ENCODE assay signal across 13 mouse cellular contexts in genomic region chr5:147154806-147155371, GRCm38 (mm10). TPM values are rescaled to one million over a fixed set of nuclear protein-coding genes. Genes with fewer than 3 reads are reported as not detected.
DNase-seq lines count a peak whose midpoint lies in the region; ATAC-seq lines count a peak whose summit lies in the region.
"Had no signal": no experiment of that assay in that cellular context is flagged by ENCODE, and none has a peak within 500 bp of the region (broad histone marks: within the 10 kb centered on the region; RNA-seq: fewer than 3 reads in every experiment).

No protein-coding gene starts in this region.

- ATAC-seq in forebrain, embryonic 13.5 days, result peak; percentile 57
- ATAC-seq in neural tube, embryonic 13.5 days (ENCODE audit: low read depth), result peak; percentile 77
- no peak for ATAC-seq in kidney, embryonic 14.5 days (ENCODE audit: low FRiP score, low TSS enrichment)

- no peak overlapping the region for H3K27ac ChIP-seq in forebrain, embryonic 13.5 days
- no peak overlapping the region for H3K27ac ChIP-seq in limb, embryonic 10.5 days
- H3K27ac ChIP-seq in neural tube, embryonic 13.5 days (replicated peaks), result no peak overlapping the region
- no peak overlapping the region for H3K27ac ChIP-seq in kidney, embryonic 14.5 days (ENCODE audit: low read depth, low read length)
- H3K27ac ChIP-seq: limb, embryonic 12.5 days had no signal

- peaks cover 24% of the 10 kb centered on the region for H3K4me1 ChIP-seq in forebrain, embryonic 13.5 days
- H3K4me1 ChIP-seq in limb, embryonic 10.5 days, result peaks cover 20% of the 10 kb centered on the region
- peaks cover 26% of the 10 kb centered on the region for H3K4me1 ChIP-seq in neural tube, embryonic 13.5 days (replicated peaks)
- peaks cover 3% of the 10 kb centered on the region; the same call in 1 of the 2 replicates for H3K4me1 ChIP-seq in kidney, embryonic 14.5 days (ENCODE audit: control insufficient read depth, insufficient read depth, low read length)

- H3K4me3 ChIP-seq in forebrain, embryonic 13.5 days, result no peak overlapping the region
- H3K4me3 ChIP-seq in limb, embryonic 10.5 days, result no peak overlapping the region
- H3K4me3 ChIP-seq in neural tube, embryonic 13.5 days, result no peak overlapping the region
- H3K4me3 ChIP-seq in kidney, embryonic 14.5 days (ENCODE audit: low read length), result no peak overlapping the region
- H3K4me3 ChIP-seq: limb, embryonic 12.5 days had no signal

- H3K9me3 ChIP-seq in forebrain, embryonic 13.5 days (replicated peaks), result no peaks in the 10 kb centered on the region; the same call in 1 of the 2 replicates
- H3K9me3 ChIP-seq in limb, embryonic 10.5 days (replicated peaks), result no peaks in the 10 kb centered on the region
- no peaks in the 10 kb centered on the region for H3K9me3 ChIP-seq in neural tube, embryonic 13.5 days
- H3K9me3 ChIP-seq in kidney, embryonic 14.5 days (ENCODE audit: control insufficient read depth, low read length), result no peaks in the 10 kb centered on the region
- H3K9me3 ChIP-seq: limb, embryonic 12.5 days had no signal

- WGBS in forebrain, embryonic 13.5 days, result 3% methylated on average over 13 of the region's 13 CpGs
- WGBS in limb, embryonic 10.5 days, result 4% methylated on average over 13 of the region's 13 CpGs
- 2% methylated on average over 13 of the region's 13 CpGs for WGBS in neural tube, embryonic 13.5 days
- 10% methylated on average over 13 of the region's 13 CpGs for WGBS in kidney, embryonic 14.5 days

- peak; percentile 63 for DNase-seq in R1 (ENCODE audit: low read depth, low spot score)
- DNase-seq in limb, embryonic 10.5 days (ENCODE audit: low spot score), result peak; percentile 42
- no peak for DNase-seq in heart, postnatal 4 days
- no peak for DNase-seq in lung, postnatal 10 days
- DNase-seq: lung, adult 2 months had no signal

- no peaks in the 10 kb centered on the region for H3K36me3 ChIP-seq in forebrain, embryonic 13.5 days (ENCODE audit: poor library complexity, severe bottlenecking)
- no peaks in the 10 kb centered on the region for H3K36me3 ChIP-seq in limb, embryonic 10.5 days
- no peaks in the 10 kb centered on the region for H3K36me3 ChIP-seq in neural tube, embryonic 13.5 days
- H3K36me3 ChIP-seq in kidney, embryonic 14.5 days (ENCODE audit: control insufficient read depth, insufficient read depth, low read length), result no peaks in the 10 kb centered on the region
- H3K36me3 ChIP-seq: limb, embryonic 12.5 days had no signal

- no peak overlapping the region for H3K9ac ChIP-seq in forebrain, embryonic 13.5 days
- no peak overlapping the region for H3K9ac ChIP-seq in neural tube, embryonic 13.5 days
- H3K9ac ChIP-seq in kidney, embryonic 14.5 days (ENCODE audit: low read depth, low read length), result no peak overlapping the region
- H3K9ac ChIP-seq: limb, embryonic 12.5 days had no signal

- peak overlapping the region; percentile 15; the same call in 1 of the 2 replicates for H3K4me2 ChIP-seq in forebrain, embryonic 13.5 days
- peak overlapping the region; percentile 24; the same call in 1 of the 2 replicates for H3K4me2 ChIP-seq in neural tube, embryonic 13.5 days
- H3K4me2 ChIP-seq in kidney, embryonic 14.5 days (replicated peaks; ENCODE audit: low read depth, low read length), result no peak overlapping the region

- H3K27me3 ChIP-seq in forebrain, embryonic 13.5 days, result peaks cover 78% of the 10 kb centered on the region
- peaks cover 20% of the 10 kb centered on the region; the same call in 1 of the 2 replicates for H3K27me3 ChIP-seq in limb, embryonic 10.5 days (ENCODE audit: low read depth, poor library complexity, severe bottlenecking)
- peaks cover 51% of the 10 kb centered on the region for H3K27me3 ChIP-seq in neural tube, embryonic 13.5 days
- H3K27me3 ChIP-seq in kidney, embryonic 14.5 days (ENCODE audit: control insufficient read depth, insufficient read depth, low read length), result no peaks in the 10 kb centered on the region

RNA-seq across cellular contexts. Expression of gene Gsx1, which starts 33.6 kb away (rescaled TPM):
- polyA plus RNA-seq in forebrain, embryonic 13.5 days (2015; fragmentation: Nextera tagmentation; extraction: Ambion mirVana), result 4.0 and 4.7 TPM in 2 replicates
- polyA plus RNA-seq in limb, embryonic 10.5 days (2016; fragmentation: Nextera tagmentation; extraction: Ambion mirVana), result not detected in 2 replicates
- 5.3 and 7.1 TPM in 2 replicates for polyA plus RNA-seq in neural tube, embryonic 13.5 days (2015; fragmentation: Nextera tagmentation; extraction: Ambion mirVana)
- not detected for total RNA-seq in heart, postnatal 4 days (2021)
- not detected in 2 replicates for polyA plus RNA-seq in kidney, embryonic 14.5 days (2014; fragmentation: Nextera tagmentation; extraction: Ambion mirVana)
- total RNA-seq: common myeloid progenitor, adult 5-6 weeks; hematopoietic stem cell, adult 5-6 weeks; megakaryocyte-erythroid progenitor cell, adult 5-6 weeks had no signal
- polyA plus RNA-seq: gonadal fat pad, adult 2 months; limb, embryonic 12.5 days; lung, adult 2 months had no signal

Comparison
In these comparisons a context has a peak if more than half of its experiments do, and no peak if none do; other contexts are left out.
1. DNase-seq: peak in R1 (single experiment) and limb, embryonic 10.5 days (single experiment); none in heart, postnatal 4 days (single experiment) and lung, postnatal 10 days (single experiment).